Mouse (Mus musculus) induced T-regulatory cell, adult 2 months (primary cell): Measurements from ENCODE around the gene Cdc5l.
"Not testable (repeated sequence)": the region's sequence is repeated elsewhere in the genome, so short reads cannot be mapped to it uniquely, and the experiment has no call there.

Experiments
- DNase-seq: peaks from one replicate; pipeline ENCODE4 v3.0.0-alpha.2; 2012; ENCODE audit warnings: low read depth

Cdc5l gene

GRCm38 (mm10) chr17:45433419-45434261 is at the start of gene Cdc5l:
Gene Cdc5l (minus strand): TSS chr17:45433737.
- peak; percentile 99 for DNase-seq

GRCm38 (mm10) chr17:45480429-45480828 is 46.9 kb upstream of the Cdc5l start:
- DNase-seq: peak; percentile 47

GRCm38 (mm10) chr17:45478234-45478825 is 44.8 kb upstream of the Cdc5l start:
- DNase-seq: peak; percentile 90

GRCm38 (mm10) chr17:45474669-45475465 is 41.3 kb upstream of the Cdc5l start, which contains the start of gene Spats1:
Gene Spats1 (minus strand): TSS chr17:45475415.
- DNase-seq: peak; percentile 85

- no peak for DNase-seq
Measured at GRCm38 (mm10) chr17:45474146-45474545, 40.6 kb upstream of the Cdc5l start.

GRCm38 (mm10) chr17:45473667-45474066 is 40.1 kb upstream of the Cdc5l start:
- DNase-seq: no peak

- DNase-seq: no peak
Measured at GRCm38 (mm10) chr17:45470726-45471125, 37.2 kb upstream of the Cdc5l start.

- no peak for DNase-seq
Measured at GRCm38 (mm10) chr17:45468302-45468701, 34.8 kb upstream of the Cdc5l start.

GRCm38 (mm10) chr17:45466701-45467100 is 33.2 kb upstream of the Cdc5l start:
- no peak for DNase-seq

GRCm38 (mm10) chr17:45464255-45464654 is 30.7 kb upstream of the Cdc5l start:
- no peak for DNase-seq

- DNase-seq: no peak
Measured at GRCm38 (mm10) chr17:45462506-45462905, 29.0 kb upstream of the Cdc5l start.

- no peak for DNase-seq
Measured at GRCm38 (mm10) chr17:45459062-45459461, 25.5 kb upstream of the Cdc5l start.

- no peak for DNase-seq
Measured at GRCm38 (mm10) chr17:45458516-45458915, 25.0 kb upstream of the Cdc5l start.

- DNase-seq: peak; percentile 39
Measured at GRCm38 (mm10) chr17:45457487-45457886, 23.9 kb upstream of the Cdc5l start.

- DNase-seq: no peak
Measured at GRCm38 (mm10) chr17:45456260-45457152, 23.0 kb upstream of the Cdc5l start.

- DNase-seq: not testable (repeated sequence)
Measured at GRCm38 (mm10) chr17:45455783-45456182, 22.2 kb upstream of the Cdc5l start.

- DNase-seq: no peak
Measured at GRCm38 (mm10) chr17:45454794-45455193, 21.3 kb upstream of the Cdc5l start.

- no peak for DNase-seq
Measured at GRCm38 (mm10) chr17:45452271-45452670, 18.7 kb upstream of the Cdc5l start.

GRCm38 (mm10) chr17:45450153-45450552 is 16.6 kb upstream of the Cdc5l start:
- no peak for DNase-seq

GRCm38 (mm10) chr17:45449586-45449985 is 16.0 kb upstream of the Cdc5l start:
- no peak for DNase-seq

GRCm38 (mm10) chr17:45447063-45447462 is 13.5 kb upstream of the Cdc5l start:
- DNase-seq: no peak
